Mouse (Mus musculus) retina, adult 2 months (tissue): Measurements from ENCODE around the gene Olfr1239.

Experiments
- DNase-seq: peaks from one replicate; pipeline ENCODE4 v3.0.0-alpha.2; 2012; ENCODE audit warnings: low read depth, low spot score

Gene Olfr1239

DNA sequence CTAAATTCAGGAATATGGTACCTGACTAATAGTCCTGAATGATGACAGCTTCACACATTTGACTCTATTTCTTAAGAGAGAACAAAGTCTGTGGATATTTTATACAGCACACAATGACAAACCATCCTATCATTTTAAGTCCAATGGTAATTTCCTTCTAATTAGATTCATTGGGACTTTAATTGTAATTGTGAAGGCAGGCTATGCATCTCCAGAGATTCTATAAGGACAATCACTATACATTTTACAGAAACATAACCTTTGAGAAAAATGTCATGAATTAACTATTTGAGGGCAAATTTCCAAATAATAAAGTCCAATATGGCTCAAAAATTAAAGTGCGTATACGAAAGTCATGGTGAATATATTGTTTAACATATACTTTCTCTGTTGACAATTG, at the start of gene Olfr1239:
TSS of gene Olfr1239 (minus strand) at position 101 of the 400 bp plus-strand sequence.
- no peak for DNase-seq

DNA sequence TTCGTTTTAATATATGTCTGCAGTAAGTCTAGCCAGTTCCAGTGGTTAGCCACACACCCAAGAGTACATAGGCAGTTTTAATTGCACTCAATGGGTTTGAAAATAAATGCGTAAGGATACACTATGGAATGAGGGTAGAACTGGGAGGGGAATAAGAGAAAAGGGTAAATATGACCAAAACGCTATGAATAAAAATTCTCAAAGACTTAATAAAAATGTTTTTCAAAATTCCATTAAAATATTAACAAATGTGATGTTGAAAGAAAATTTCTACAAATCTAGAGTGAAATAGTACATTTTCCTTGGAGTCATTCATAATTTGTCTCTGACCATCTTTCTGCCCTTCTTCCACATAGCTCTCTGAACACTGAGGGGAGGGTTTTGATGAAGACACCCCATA, 22.7 kb upstream of the Olfr1239 start, which contains the start of gene Olfr1240:
TSS of gene Olfr1240 (minus strand) at position 101 of the 400 bp plus-strand sequence.
- no peak for DNase-seq

DNA sequence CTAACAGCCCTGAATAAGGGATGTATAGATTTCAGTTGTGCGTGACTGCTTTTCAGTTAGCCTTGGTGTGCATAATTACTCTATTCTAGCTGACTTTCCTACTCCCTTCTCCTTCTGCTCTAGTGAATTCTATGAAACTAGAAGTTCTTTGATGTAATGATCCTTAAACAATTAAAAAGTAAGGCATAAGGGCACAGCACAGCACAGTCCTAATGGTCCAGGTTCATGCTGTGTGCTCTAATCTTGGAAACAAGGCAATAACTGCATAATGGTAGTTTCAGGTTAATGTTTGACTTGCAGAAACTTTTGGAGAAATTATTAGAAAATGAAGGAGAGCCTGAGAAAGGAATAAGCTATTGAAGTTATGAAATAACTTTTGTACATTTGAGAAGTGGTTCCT, 5.7 kb downstream of the Olfr1239 start:
- DNase-seq: no peak

DNA sequence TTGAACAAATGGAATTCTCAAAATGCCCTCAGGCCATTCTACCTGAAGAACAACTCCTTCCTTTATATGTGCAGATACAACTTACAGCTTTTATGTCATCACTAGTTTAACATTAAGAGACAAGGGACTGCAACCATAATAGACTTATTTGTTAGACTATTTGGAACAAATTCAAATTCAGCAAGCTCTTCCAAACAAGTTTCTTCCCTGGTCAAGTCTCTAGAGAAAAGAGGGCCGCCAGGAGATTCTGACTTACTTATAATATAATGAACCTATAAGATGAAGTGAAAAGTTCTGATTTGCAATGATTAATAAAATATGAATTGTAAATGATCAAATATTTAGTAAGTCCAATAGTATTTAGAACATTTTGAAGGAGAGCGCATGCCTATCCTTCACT, 10.6 kb downstream of the Olfr1239 start, which contains the start of gene Olfr1238:
TSS of gene Olfr1238 (minus strand) at position 101 of the 400 bp plus-strand sequence.
- no peak for DNase-seq

DNA sequence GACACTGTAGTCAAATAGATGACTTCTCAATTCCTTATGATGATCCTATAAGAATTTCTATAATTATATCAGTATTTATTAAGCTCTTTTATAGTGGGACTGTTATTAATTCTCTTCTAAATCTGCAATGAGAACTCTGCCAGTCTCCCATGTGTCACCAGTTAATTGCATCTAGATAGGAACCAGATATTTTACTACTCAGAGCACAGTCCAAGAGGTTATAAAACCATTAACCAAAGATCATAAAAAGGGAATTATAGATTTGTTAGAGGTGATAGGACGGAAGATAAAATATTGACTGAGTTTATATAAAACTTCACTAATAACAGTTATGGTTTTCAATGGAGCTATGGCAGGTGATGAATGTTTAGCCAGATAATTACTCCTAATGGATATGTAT, 19.3 kb downstream of the Olfr1239 start:
- no peak for DNase-seq
